ENCODE assay signal across 8 mouse cellular contexts in the genomic region with DNA sequence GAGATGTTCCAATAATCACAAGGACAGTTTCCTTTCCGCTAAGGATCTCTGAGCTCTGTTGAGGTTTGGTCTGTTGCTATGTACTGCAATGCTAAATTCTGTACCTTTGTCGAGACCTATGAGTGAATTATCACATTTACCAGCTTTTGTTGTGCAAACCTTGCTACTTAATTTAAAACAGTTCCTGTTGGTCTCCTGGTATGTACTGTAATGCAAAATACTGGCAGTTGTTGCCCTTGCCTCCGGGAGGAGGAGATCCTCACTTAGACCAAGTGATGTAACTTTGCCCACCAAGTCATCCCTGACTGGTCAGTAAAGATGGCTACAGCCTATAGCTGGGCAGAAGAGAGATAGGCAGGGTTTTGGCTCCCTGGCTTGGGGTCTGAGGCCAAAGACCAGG. TPM values are rescaled to one million over a fixed set of nuclear protein-coding genes. Genes with fewer than 3 reads are reported as not detected.
DNase-seq lines count a peak whose midpoint lies in the region; ATAC-seq and TF ChIP-seq lines count a peak whose summit lies in the region.

A gene (plus strand): TSS at position 337 of the 400 bp plus-strand sequence.

- no peaks in the 10 kb centered on the region for H3K27me3 ChIP-seq in lung, postnatal 0 days (replicated peaks; ENCODE audit: insufficient read depth, low read length)
- H3K27me3 ChIP-seq in embryonic facial prominence, embryonic 11.5 days (ENCODE audit: control insufficient read depth, insufficient read depth, low read length) = no peaks in the 10 kb centered on the region
- no peaks in the 10 kb centered on the region for H3K27me3 ChIP-seq in heart, embryonic 14.5 days (ENCODE audit: control insufficient read depth, insufficient read depth, low read length)
- H3K27me3 ChIP-seq in neural tube, embryonic 12.5 days (replicated peaks) = no peaks in the 10 kb centered on the region

- intact Hi-C loops in left cerebral cortex, postnatal 25 days (cut with DNase I) = no loop called here

- no peak within 1 kb of the TSS for H3K4me3 ChIP-seq in lung, postnatal 0 days (ENCODE audit: low read depth, low read length)
- no peak within 1 kb of the TSS for H3K4me3 ChIP-seq in embryonic facial prominence, embryonic 11.5 days (ENCODE audit: low read depth, low read length)
- no peak within 1 kb of the TSS for H3K4me3 ChIP-seq in heart, embryonic 14.5 days (ENCODE audit: control insufficient read depth in 1 of 2, insufficient read depth in 1 of 2, low read depth in 1 of 2, low read length in 2 of 2)
- no peak within 1 kb of the TSS for H3K4me3 ChIP-seq in neural tube, embryonic 12.5 days

- no peak within 1 kb of the TSS for H3K27ac ChIP-seq in lung, postnatal 0 days (ENCODE audit: low read length)
- H3K27ac ChIP-seq in embryonic facial prominence, embryonic 11.5 days (replicated peaks; ENCODE audit: low read depth, low read length) = no peak within 1 kb of the TSS
- H3K27ac ChIP-seq in heart, embryonic 14.5 days (replicated peaks in 1 of 2; ENCODE audit: control insufficient read depth in 1 of 2, insufficient read depth in 1 of 2, low read depth in 2 of 2, low read length in 2 of 2) = no peak within 1 kb of the TSS
- no peak within 1 kb of the TSS for H3K27ac ChIP-seq in neural tube, embryonic 12.5 days

- no peaks in the 10 kb centered on the region for H3K36me3 ChIP-seq in lung, postnatal 0 days (ENCODE audit: insufficient read depth, low read length)
- H3K36me3 ChIP-seq in embryonic facial prominence, embryonic 11.5 days (replicated peaks; ENCODE audit: control insufficient read depth, insufficient read depth, low read depth, low read length) = no peaks in the 10 kb centered on the region
- no peaks in the 10 kb centered on the region for H3K36me3 ChIP-seq in heart, embryonic 14.5 days (ENCODE audit: control insufficient read depth, insufficient read depth, low read length)
- peaks cover 1% of the 10 kb centered on the region; the same call in 1 of the 2 replicates for H3K36me3 ChIP-seq in neural tube, embryonic 12.5 days

- H3K4me1 ChIP-seq in lung, postnatal 0 days (ENCODE audit: insufficient read depth, low read depth, low read length) = peaks cover 7% of the 10 kb centered on the region; the same call in 1 of the 2 replicates
- H3K4me1 ChIP-seq in embryonic facial prominence, embryonic 11.5 days (ENCODE audit: control insufficient read depth, insufficient read depth, low read length) = no peaks in the 10 kb centered on the region
- peaks cover 0 to 12% of the 10 kb centered on the region in 2 experiments; a peak in 2 of 4 replicates for H3K4me1 ChIP-seq in heart, embryonic 14.5 days (ENCODE audit: control insufficient read depth in 2 of 2, insufficient read depth in 2 of 2, low read length in 2 of 2)
- peaks cover 7% of the 10 kb centered on the region for H3K4me1 ChIP-seq in neural tube, embryonic 12.5 days

- no peak for ATAC-seq in lung, postnatal 0 days
- no peak for ATAC-seq in embryonic facial prominence, embryonic 11.5 days (replicated peaks; ENCODE audit: insufficient number of reproducible peaks, low FRiP score, low TSS enrichment, low read depth)
- no peak for ATAC-seq in heart, embryonic 14.5 days (ENCODE audit: insufficient number of reproducible peaks, insufficient read depth, low FRiP score, low read depth)
- no peak for ATAC-seq in neural tube, embryonic 12.5 days (ENCODE audit: low FRiP score, low read depth)

- no peaks in the 10 kb centered on the region for H3K9me3 ChIP-seq in lung, postnatal 0 days (ENCODE audit: low read length)
- no peaks in the 10 kb centered on the region for H3K9me3 ChIP-seq in embryonic facial prominence, embryonic 11.5 days (replicated peaks; ENCODE audit: control insufficient read depth, low read length)
- no peaks in the 10 kb centered on the region for H3K9me3 ChIP-seq in heart, embryonic 14.5 days (ENCODE audit: control insufficient read depth, low read length)
- H3K9me3 ChIP-seq in neural tube, embryonic 12.5 days = no peaks in the 10 kb centered on the region

- no peak for TF ChIP-seq CTCF in lung, postnatal 0 days (IDR thresholded peaks at IDR 0.05)

- H3K9ac ChIP-seq in lung, postnatal 0 days (replicated peaks; ENCODE audit: low read depth) = no peak within 1 kb of the TSS
- H3K9ac ChIP-seq in embryonic facial prominence, embryonic 11.5 days (replicated peaks; ENCODE audit: low read length) = no peak within 1 kb of the TSS
- no peak within 1 kb of the TSS for H3K9ac ChIP-seq in heart, embryonic 14.5 days (ENCODE audit: low read length)
- no peak within 1 kb of the TSS for H3K9ac ChIP-seq in neural tube, embryonic 12.5 days

- no peak within 1 kb of the TSS for H3K4me2 ChIP-seq in lung, postnatal 0 days (replicated peaks; ENCODE audit: low read depth, low read length)
- H3K4me2 ChIP-seq in embryonic facial prominence, embryonic 11.5 days (ENCODE audit: low read depth, low read length) = no peak within 1 kb of the TSS
- H3K4me2 ChIP-seq in heart, embryonic 14.5 days (ENCODE audit: low read length) = no peak within 1 kb of the TSS
- no peak within 1 kb of the TSS for H3K4me2 ChIP-seq in neural tube, embryonic 12.5 days (replicated peaks)

- WGBS in lung, postnatal 0 days = 84% methylated on average over 3 of the region's 3 CpGs
- 89% methylated on average over 3 of the region's 3 CpGs for WGBS in embryonic facial prominence, embryonic 11.5 days
- 88% methylated on average over 3 of the region's 3 CpGs for WGBS in heart, embryonic 14.5 days
- WGBS in neural tube, embryonic 12.5 days = 82% methylated on average over 3 of the region's 3 CpGs

- TF ChIP-seq EP300 in lung, postnatal 0 days (IDR thresholded peaks at IDR 0.05) = no peak

- DNase-seq in lung, postnatal 0 days (ENCODE audit: low spot score) = no peak
- DNase-seq in lung, postnatal 36 days = no peak
- no peak for DNase-seq in embryonic facial prominence, embryonic 11.5 days (ENCODE audit: low spot score)
- no peak for DNase-seq in left cerebral cortex, postnatal 25 days (ENCODE audit: low spot score in 2 of 2)
- no peak for DNase-seq in spleen, adult 18-20 months
- no peak for DNase-seq in cerebellum, postnatal 14 days

RNA-seq across cellular contexts. Expression of the gene that starts here (rescaled TPM):
- polyA plus RNA-seq in lung, postnatal 0 days (2015; fragmentation: Nextera tagmentation; extraction: Ambion mirVana) = 306 and 384 TPM in 2 replicates
- polyA plus RNA-seq in embryonic facial prominence, embryonic 11.5 days (2014; fragmentation: Nextera tagmentation; extraction: Ambion mirVana) = 184 and 201 TPM in 2 replicates
- 178 and 181 TPM in 2 replicates for polyA plus RNA-seq in heart, embryonic 14.5 days (2014; fragmentation: Nextera tagmentation; extraction: Ambion mirVana)
- 100 to 1,000 TPM in 1 of 2 experiments, 10 to 100 TPM in 1; 97.7 to 106 TPM for total RNA-seq in left cerebral cortex, postnatal 25 days (2021)
- polyA plus RNA-seq in neural tube, embryonic 12.5 days (2016; fragmentation: Nextera tagmentation; extraction: Ambion mirVana) = 149 and 157 TPM in 2 replicates
